Mouse (Mus musculus) midbrain, embryonic 16.5 days (tissue): ENCODE data around the gene Gm10318. TPM values are rescaled to one million over a fixed set of nuclear protein-coding genes. Genes with fewer than 3 reads are reported as not detected.

Source experiments
- ATAC-seq: fragments of 200-750 bp; cut with Nextera tagmentation; 2 replicates; pipeline ENCODE4 v1.8.0; 2017; ENCODE audit warnings: moderate TSS enrichment
- H3K27ac ChIP-seq: fragments of 300-500 bp; sonication (generic); 2 replicates; pipeline ENCODE4 v1.5.1; 2014; ENCODE audit warnings: mild to moderate bottlenecking, low read length, mixed read lengths
- H3K27me3 ChIP-seq: fragments of 300-500 bp; sonication (generic); 2 replicates; pipeline ENCODE4 v1.6.1; 2014; ENCODE audit warnings: low read depth, low read length, mixed read lengths; ENCODE audit not compliant: control insufficient read depth, insufficient read depth
- H3K36me3 ChIP-seq: fragments of 300-500 bp; sonication (generic); 2 replicates; pipeline ENCODE4 v1.6.1; 2014; ENCODE audit warnings: mild to moderate bottlenecking, low read length, moderate library complexity, mixed read lengths; ENCODE audit not compliant: control insufficient read depth, insufficient read depth
- H3K4me1 ChIP-seq: fragments of 300-500 bp; sonication (generic); 2 replicates; pipeline ENCODE4 v1.6.1; 2014; ENCODE audit warnings: mild to moderate bottlenecking, low read length, mixed read lengths; ENCODE audit not compliant: control insufficient read depth, insufficient read depth
- H3K4me2 ChIP-seq: fragments of 300-500 bp; sonication (generic); 2 replicates; pipeline ENCODE4 v1.6.1; 2014; ENCODE audit warnings: mild to moderate bottlenecking, low read length, mixed read lengths
- H3K4me3 ChIP-seq: fragments of 300-500 bp; sonication (generic); 2 replicates; pipeline ENCODE4 v1.5.1; 2014; ENCODE audit warnings: low read depth, mild to moderate bottlenecking, low read length, moderate library complexity, mixed read lengths
- H3K9ac ChIP-seq: fragments of 300-500 bp; sonication (generic); 2 replicates; pipeline ENCODE4 v1.6.1; 2014; ENCODE audit warnings: low read depth, low read length, mixed read lengths
- H3K9me3 ChIP-seq: fragments of 300-500 bp; sonication (generic); replicated peaks from 2 replicates; pipeline ENCODE4 v1.6.1; 2014; ENCODE audit warnings: mild to moderate bottlenecking, low read length, mixed read lengths; ENCODE audit not compliant: control insufficient read depth, poor library complexity, severe bottlenecking
- WGBS: fragments of 180-500 bp; shearing (Covaris S2); extraction: QIAGEN DNeasy Blood & Tissue Kit; methylation state at CpG from one replicate; pipeline ENCODE4 v1.1.7; 2014; 5-methylcytosine and 5-hydroxymethylcytosine counted together
- polyA plus RNA-seq: library from polyadenylated mRNA; unstranded; fragments of >200 nt; fragmentation: Nextera tagmentation; extraction: Ambion mirVana; gene quantifications from 2 replicates; pipeline ENCODE4 v1.2.1, GENCODE M21; 2015

Gene Gm10318
- polyA plus RNA-seq, 1 experiment from 2014 or later: not detected

- WGBS: 2% methylated on average over 14 of the region's 14 CpGs
- no peaks in the 10 kb centered on the region for H3K27me3 ChIP-seq
- peak overlapping the region; percentile 86 for H3K9ac ChIP-seq
- peaks cover 6% of the 10 kb centered on the region; the same call in 1 of the 2 replicates for H3K36me3 ChIP-seq
- H3K4me1 ChIP-seq: peaks cover 19% of the 10 kb centered on the region
- peak; percentile 22 for ATAC-seq
- H3K4me3 ChIP-seq: peak overlapping the region; percentile 73
- peak overlapping the region; percentile 74 for H3K4me2 ChIP-seq
- peak overlapping the region; percentile 82 for H3K27ac ChIP-seq
- H3K9me3 ChIP-seq: no peaks in the 10 kb centered on the region
Observed at GRCm38 (mm10) chr10:77901871-77902210, 49.2 kb downstream of the Gm10318 start.

GRCm38 (mm10) chr10:77902211-77902893 is 49.7 kb downstream of the Gm10318 start, which contains the start of gene Lrrc3:
Gene Lrrc3, minus strand, starts transcription at chr10:77902536.
- Histone ChIP-seq H3K36me3 (peaks cover 6% of the 10 kb centered on the region; the same call in 1 of the 2 replicates), H3K9me3 (no peaks in the 10 kb centered on the region), H3K4me1 (peaks cover 19% of the 10 kb centered on the region), H3K27ac (peak within 1 kb of the TSS; percentile 82), H3K4me3 (peak within 1 kb of the TSS; percentile 73), H3K27me3 (no peaks in the 10 kb centered on the region), H3K4me2 (peak within 1 kb of the TSS; percentile 74), H3K9ac (peak within 1 kb of the TSS; percentile 86)
- WGBS: under 1% methylated on average over 37 of the region's 46 CpGs
- ATAC-seq: peak; percentile 75

GRCm38 (mm10) chr10:77902894-77903715 is 50.4 kb downstream of the Gm10318 start:
- no peaks in the 10 kb centered on the region for H3K27me3 ChIP-seq
- peak overlapping the region; percentile 74 for H3K4me2 ChIP-seq
- peak; percentile 89 for ATAC-seq
- peaks cover 19% of the 10 kb centered on the region for H3K4me1 ChIP-seq
- peaks cover 6% of the 10 kb centered on the region; the same call in 1 of the 2 replicates for H3K36me3 ChIP-seq
- H3K9me3 ChIP-seq: no peaks in the 10 kb centered on the region
- peak overlapping the region; percentile 86 for H3K9ac ChIP-seq
- H3K27ac ChIP-seq: peak overlapping the region; percentile 82
- WGBS: 4% methylated on average over 32 of the region's 35 CpGs
- peak overlapping the region; percentile 73 for H3K4me3 ChIP-seq

Other genes with a start within 250 kb of the Gm10318 start
- 315 and 350 TPM in 2 replicates for gene Sumo3, start 246.8 kb upstream of the Gm10318 start, polyA plus RNA-seq
- 1.5 and 2.9 TPM in 2 replicates for gene Gm49325, start 246.7 kb upstream of the Gm10318 start, polyA plus RNA-seq
- 80.9 and 81.8 TPM in 2 replicates for gene Ube2g2, start 230.6 kb upstream of the Gm10318 start, polyA plus RNA-seq
- 1.3 and 1.6 TPM in 2 replicates for gene Tspear, start 166.3 kb upstream of the Gm10318 start, polyA plus RNA-seq
- gene Gm19402, start 162.1 kb upstream of the Gm10318 start, polyA plus RNA-seq: not detected in 2 replicates
- gene Gm9508, start 155.6 kb upstream of the Gm10318 start, polyA plus RNA-seq: not detected in 2 replicates
- gene Gm10272, start 146.2 kb upstream of the Gm10318 start, polyA plus RNA-seq: not detected in 2 replicates
- not detected in 2 replicates for gene Gm10024, start 141.4 kb upstream of the Gm10318 start, polyA plus RNA-seq
- not detected in 2 replicates for gene Gm10142, start 137.1 kb upstream of the Gm10318 start, polyA plus RNA-seq
- not detected in 2 replicates for gene Krtap12-1, start 132.3 kb upstream of the Gm10318 start, polyA plus RNA-seq
- not detected in 2 replicates for gene Gm10100, start 126.4 kb upstream of the Gm10318 start, polyA plus RNA-seq
- not detected in 2 replicates for gene Gm18596, start 110.2 kb upstream of the Gm10318 start, polyA plus RNA-seq
- not detected in 2 replicates for gene Gm9736, start 101.5 kb upstream of the Gm10318 start, polyA plus RNA-seq
- not detected in 2 replicates for gene Gm3233, start 93.2 kb upstream of the Gm10318 start, polyA plus RNA-seq
- not detected in 2 replicates for gene Gm3238, start 81.5 kb upstream of the Gm10318 start, polyA plus RNA-seq
- gene Gm7138, start 75.9 kb upstream of the Gm10318 start, polyA plus RNA-seq: not detected in 2 replicates
- gene Gm3250, start 70.3 kb upstream of the Gm10318 start, polyA plus RNA-seq: not detected in 2 replicates
- gene Gm7137, start 64.7 kb upstream of the Gm10318 start, polyA plus RNA-seq: not detected in 2 replicates
- not detected in 2 replicates for gene Gm9639, start 57.8 kb upstream of the Gm10318 start, polyA plus RNA-seq
- gene Gm19668, start 53.7 kb upstream of the Gm10318 start, polyA plus RNA-seq: not detected in 2 replicates
- gene Gm9507, start 41.0 kb upstream of the Gm10318 start, polyA plus RNA-seq: not detected in 2 replicates
- not detected in 2 replicates for gene Gm2696, start 38.2 kb upstream of the Gm10318 start, polyA plus RNA-seq
- gene Krtap10-4, start 25.8 kb upstream of the Gm10318 start, polyA plus RNA-seq: not detected in 2 replicates
- not detected in 2 replicates for gene Krtap10-10, start 16.9 kb upstream of the Gm10318 start, polyA plus RNA-seq
- gene Gm36176, start 6.1 kb upstream of the Gm10318 start, polyA plus RNA-seq: not detected in 2 replicates
- not detected in 2 replicates for gene Gm3285, start 9.1 kb downstream of the Gm10318 start, polyA plus RNA-seq
- gene Lrrc3, start 49.7 kb downstream of the Gm10318 start, polyA plus RNA-seq: 25.4 and 28.7 TPM in 2 replicates
- 6.3 and 6.4 TPM in 2 replicates for gene Trpm2, start 117.7 kb downstream of the Gm10318 start, polyA plus RNA-seq
- gene 1810043G02Rik, start 125.7 kb downstream of the Gm10318 start, polyA plus RNA-seq: 47.9 and 48.1 TPM in 2 replicates
- 129 and 133 TPM in 2 replicates for gene Pfkl, start 157.2 kb downstream of the Gm10318 start, polyA plus RNA-seq
- not detected in 2 replicates for gene Dnmt3l, start 189.1 kb downstream of the Gm10318 start, polyA plus RNA-seq
- 0.11 and 0.19 TPM in 2 replicates for gene Aire, start 190.8 kb downstream of the Gm10318 start, polyA plus RNA-seq
- 0.52 and 0.64 TPM in 2 replicates for gene Icosl, start 216.4 kb downstream of the Gm10318 start, polyA plus RNA-seq